Mouse (Mus musculus) liver, embryonic 14.5 days (tissue): Measurements from ENCODE around the gene Ccnd2. TPM values are rescaled to one million over a fixed set of nuclear protein-coding genes. Genes with fewer than 3 reads are reported as not detected.

ENCODE experiments used
- ATAC-seq: fragments of 200-750 bp; cut with Nextera tagmentation; 2 replicates; pipeline ENCODE4 v1.8.0; 2017; ENCODE audit warnings: moderate number of reproducible peaks, mild to moderate bottlenecking, moderate library complexity; ENCODE audit not compliant: insufficient read depth
- DNase-seq, 3 experiments: peaks; one replicate each; pipeline ENCODE4 v3.0.0-alpha.2; 2012 to 2013; ENCODE audit warnings: low read depth in 3 of 3, low spot score in 3 of 3
- H3K27ac ChIP-seq: fragments of 300-500 bp; sonication (generic); 2 replicates; pipeline ENCODE4 v1.5.1; 2014; ENCODE audit warnings: moderate library complexity, mild to moderate bottlenecking, control low read depth, inconsistent platforms
- H3K27me3 ChIP-seq: fragments of 300-500 bp; sonication (generic); 2 replicates; pipeline ENCODE4 v1.6.1; 2014; ENCODE audit warnings: mild to moderate bottlenecking, low read length, moderate library complexity; ENCODE audit not compliant: control insufficient read depth, insufficient read depth
- H3K36me3 ChIP-seq: fragments of 300-500 bp; sonication (generic); replicated peaks from 2 replicates; pipeline ENCODE4 v1.6.1; 2014; ENCODE audit warnings: low read depth; ENCODE audit not compliant: control insufficient read depth, insufficient read depth
- H3K4me1 ChIP-seq, 2 experiments: fragments of 200-500 bp in 1 of 2; fragments of 300-500 bp in 1 of 2; sonication (generic) in 1 of 2; replicated peaks; 2 replicates each; pipeline ENCODE4 v1.6.1; 2012 to 2014; ENCODE audit warnings: antibody characterized with exemption in 1 of 2, inconsistent platforms in 1 of 2, low read length in 1 of 2; ENCODE audit not compliant: control insufficient read depth in 2 of 2, insufficient read depth in 2 of 2
- H3K4me2 ChIP-seq: fragments of 300-500 bp; sonication (generic); 2 replicates; pipeline ENCODE4 v1.6.1; 2014; ENCODE audit warnings: low read depth, mild to moderate bottlenecking, control low read depth, moderate library complexity
- H3K4me3 ChIP-seq, 2 experiments: fragments of 200-500 bp in 1 of 2; fragments of 300-500 bp in 1 of 2; sonication (generic) in 1 of 2; 2 replicates each; pipeline ENCODE4 v1.5.1; 2012 to 2014; ENCODE audit warnings: low read depth in 2 of 2, low read length in 2 of 2, mild to moderate bottlenecking in 2 of 2, control low read depth in 1 of 2, inconsistent platforms in 1 of 2, moderate library complexity in 1 of 2; ENCODE audit not compliant: insufficient read depth in 1 of 2
- H3K9ac ChIP-seq: fragments of 300-500 bp; sonication (generic); replicated peaks from 2 replicates; pipeline ENCODE4 v1.6.1; 2014; ENCODE audit warnings: mild to moderate bottlenecking, control low read depth, moderate library complexity
- H3K9me3 ChIP-seq: fragments of 300-500 bp; sonication (generic); 2 replicates; pipeline ENCODE4 v1.6.1; 2016; ENCODE audit warnings: low read length, mixed read lengths; ENCODE audit not compliant: control insufficient read depth
- CTCF ChIP-seq: IDR thresholded peaks from 2 replicates; pipeline ENCODE4 v1.5.1; 2016; ENCODE audit warnings: antibody characterized with exemption, low read depth, control low read depth
- EP300 ChIP-seq: IDR thresholded peaks from 2 replicates; pipeline ENCODE4 v1.6.1; 2016; ENCODE audit warnings: antibody characterized with exemption, low read depth
- WGBS: fragments of 180-500 bp; shearing (Covaris S2); extraction: QIAGEN DNeasy Blood & Tissue Kit; methylation state at CpG from one replicate; pipeline ENCODE4 v1.1.7; 2014; ENCODE audit not compliant: insufficient replicate concordance; 5-methylcytosine and 5-hydroxymethylcytosine counted together
- polyA plus RNA-seq, 2 experiments: library from polyadenylated mRNA; depleted of rRNA in 1 of 2; stranded (reverse) in 1 of 2; unstranded in 1 of 2; fragments of >200 nt; fragmentation: Nextera tagmentation in 1 of 2; extraction: Ambion mirVana in 1 of 2; gene quantifications; 2 replicates each; pipeline versions ENCODE4 v1.2.1 to v1.2.3; 2012 to 2014

Gene Ccnd2
- polyA plus RNA-seq, 2 experiments = 7.5 to 52.5 TPM

- Histone ChIP-seq H3K4me3 (no peak overlapping the region), H3K4me2 (no peak overlapping the region), H3K27me3 (peaks cover 5% of the 10 kb centered on the region), H3K9me3 (no peaks in the 10 kb centered on the region), H3K9ac (no peak overlapping the region), H3K27ac (no peak overlapping the region), H3K36me3 (no peaks in the 10 kb centered on the region; the same call in none of the 2 replicates), H3K4me1 (peaks cover 7 to 13% of the 10 kb centered on the region in 2 experiments)
- ATAC-seq (no peak), DNase-seq (no peak)
- TF ChIP-seq EP300 = no peak
- no peak for TF ChIP-seq CTCF
- 64% methylated on average over 7 of the region's 7 CpGs for WGBS
Measured at GRCm38 (mm10) chr6:127143576-127144288, 8.3 kb downstream of the Ccnd2 start.

GRCm38 (mm10) chr6:127143124-127143520 lies 8.9 kb downstream of the Ccnd2 start:
- DNase-seq (no peak), ATAC-seq (no peak)
- H3K9ac ChIP-seq = no peak overlapping the region
- H3K27me3 ChIP-seq = no peaks in the 10 kb centered on the region
- TF ChIP-seq EP300 (no peak), CTCF (0 out of 2 replicates have a peak, but pooled peaks have one; percentile 9)
- no peak overlapping the region for H3K27ac ChIP-seq
- WGBS = 36% methylated on average over 10 of the region's 10 CpGs
- H3K4me3 ChIP-seq = no peak overlapping the region
- no peaks in the 10 kb centered on the region for H3K9me3 ChIP-seq
- H3K4me2 ChIP-seq = no peak overlapping the region
- H3K4me1 ChIP-seq = peaks cover 7 to 11% of the 10 kb centered on the region in 2 experiments
- H3K36me3 ChIP-seq = no peaks in the 10 kb centered on the region; the same call in none of the 2 replicates

DNA sequence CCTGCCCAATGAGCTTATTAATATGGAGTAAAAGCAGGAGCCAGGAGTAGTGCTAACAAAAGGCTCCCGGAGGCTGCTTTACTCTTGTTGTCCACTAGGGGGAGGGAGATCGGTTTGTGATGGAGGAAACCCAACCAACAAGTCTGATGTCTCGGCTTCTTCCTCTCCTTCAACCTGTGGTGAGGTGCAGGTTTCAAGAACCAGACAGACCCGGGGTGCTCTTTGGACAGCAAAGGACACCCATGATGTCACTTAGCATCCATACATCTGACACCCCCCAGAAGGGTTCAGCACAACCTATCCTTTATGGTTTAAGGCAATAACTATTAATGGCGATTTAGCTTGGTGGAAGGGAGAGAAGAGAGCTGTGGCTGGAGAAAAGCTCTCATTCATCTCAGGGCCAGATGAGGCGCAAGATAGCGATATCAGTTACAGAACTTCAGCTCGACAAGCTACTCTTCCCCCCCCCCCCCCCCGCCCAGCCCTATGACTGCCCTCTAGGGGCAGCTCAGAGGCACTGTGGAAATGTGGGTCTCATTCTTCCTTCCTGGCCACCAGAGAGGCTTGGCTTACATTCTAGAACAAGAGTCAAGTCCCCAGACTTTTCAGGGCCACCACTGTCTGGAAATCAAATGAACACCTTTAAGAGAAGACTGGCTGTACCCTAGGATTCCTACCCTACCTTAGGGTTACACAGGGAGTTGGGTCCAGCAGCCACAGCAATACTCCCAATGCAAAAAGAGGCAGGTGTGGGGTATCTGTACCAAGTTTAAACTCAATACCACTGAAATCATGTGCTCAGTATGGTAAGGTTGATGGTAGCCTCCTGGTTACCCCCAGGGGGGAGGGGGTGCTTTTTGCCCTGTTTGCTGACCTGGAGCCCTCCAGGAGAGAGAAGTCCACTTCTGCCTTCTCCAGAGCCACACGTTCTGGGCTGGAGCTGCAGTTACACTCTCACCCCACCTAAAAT lies 9.6 kb downstream of the Ccnd2 start:
- ATAC-seq (peak; percentile 60), DNase-seq (peak; percentile 38 to 53 (median 38))
- Histone ChIP-seq H3K27me3 (no peaks in the 10 kb centered on the region), H3K9ac (no peak overlapping the region), H3K27ac (no peak overlapping the region), H3K4me2 (peak overlapping the region; percentile 42), H3K4me3 (no peak overlapping the region), H3K36me3 (no peaks in the 10 kb centered on the region; the same call in none of the 2 replicates), H3K9me3 (no peaks in the 10 kb centered on the region), H3K4me1 (peaks cover 7 to 11% of the 10 kb centered on the region in 2 experiments)
- 0 out of 2 replicates have a peak, but pooled peaks have one; percentile 6 for TF ChIP-seq EP300
- TF ChIP-seq CTCF = peak; percentile 82
- WGBS = 14% methylated on average over 9 of the region's 10 CpGs

- Histone ChIP-seq H3K9me3 (no peaks in the 10 kb centered on the region), H3K27ac (no peak overlapping the region), H3K27me3 (no peaks in the 10 kb centered on the region), H3K36me3 (no peaks in the 10 kb centered on the region; the same call in none of the 2 replicates), H3K4me3 (no peak overlapping the region), H3K4me1 (peaks cover 4% of the 10 kb centered on the region in 2 experiments), H3K9ac (no peak overlapping the region), H3K4me2 (no peak overlapping the region)
- ATAC-seq (no peak), DNase-seq (no peak)
- WGBS = 83% methylated on average over 11 of the region's 11 CpGs
- no peak for TF ChIP-seq CTCF
- no peak for TF ChIP-seq EP300
Measured at GRCm38 (mm10) chr6:127138962-127139361, 13.0 kb downstream of the Ccnd2 start.
